Mouse (Mus musculus): ENCODE measurements around the gene Abhd4.

DNA sequence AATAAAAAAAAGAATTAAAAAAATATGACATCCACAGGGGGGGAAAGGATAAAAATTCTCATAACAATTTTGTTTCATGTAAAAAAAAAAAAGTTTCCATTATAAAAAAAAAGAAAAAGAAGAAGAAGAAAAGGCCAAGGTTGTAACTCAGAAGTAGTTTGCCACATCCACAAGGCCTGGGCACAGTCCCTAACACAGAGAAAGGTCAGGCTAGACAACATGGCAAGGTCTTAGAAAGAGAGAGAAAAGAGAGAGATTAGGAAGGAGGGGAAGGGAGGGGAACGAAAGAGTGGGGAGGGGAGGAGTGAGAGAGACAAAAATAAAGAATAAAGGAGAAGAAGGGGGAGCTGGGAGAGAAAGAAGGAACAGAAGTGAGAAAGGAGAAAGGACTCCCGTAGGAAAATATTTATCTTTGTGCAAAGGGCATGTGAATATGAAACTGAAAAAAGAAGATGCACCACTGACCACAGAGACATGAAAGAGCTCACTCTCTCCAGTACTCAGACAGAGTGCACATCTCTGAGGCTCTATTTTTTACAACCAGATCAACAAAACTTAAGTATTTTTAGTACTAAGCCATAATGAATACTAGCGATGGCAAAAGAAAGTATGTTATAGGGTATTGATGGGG is 18.1 kb downstream of the Abhd4 start:
- TF ChIP-seq POLR2A (IDR thresholded peaks at IDR 0.05; ENCODE audit: control insufficient read depth, low read depth, low read length) (no peak), CTCF (IDR thresholded peaks at IDR 0.05; ENCODE audit: control insufficient read depth, insufficient read depth, insufficient replicate concordance, low read depth, low read length) (no peak)
